Comparison of ENCODE assay signal across 8 mouse cellular contexts in the genomic region with DNA sequence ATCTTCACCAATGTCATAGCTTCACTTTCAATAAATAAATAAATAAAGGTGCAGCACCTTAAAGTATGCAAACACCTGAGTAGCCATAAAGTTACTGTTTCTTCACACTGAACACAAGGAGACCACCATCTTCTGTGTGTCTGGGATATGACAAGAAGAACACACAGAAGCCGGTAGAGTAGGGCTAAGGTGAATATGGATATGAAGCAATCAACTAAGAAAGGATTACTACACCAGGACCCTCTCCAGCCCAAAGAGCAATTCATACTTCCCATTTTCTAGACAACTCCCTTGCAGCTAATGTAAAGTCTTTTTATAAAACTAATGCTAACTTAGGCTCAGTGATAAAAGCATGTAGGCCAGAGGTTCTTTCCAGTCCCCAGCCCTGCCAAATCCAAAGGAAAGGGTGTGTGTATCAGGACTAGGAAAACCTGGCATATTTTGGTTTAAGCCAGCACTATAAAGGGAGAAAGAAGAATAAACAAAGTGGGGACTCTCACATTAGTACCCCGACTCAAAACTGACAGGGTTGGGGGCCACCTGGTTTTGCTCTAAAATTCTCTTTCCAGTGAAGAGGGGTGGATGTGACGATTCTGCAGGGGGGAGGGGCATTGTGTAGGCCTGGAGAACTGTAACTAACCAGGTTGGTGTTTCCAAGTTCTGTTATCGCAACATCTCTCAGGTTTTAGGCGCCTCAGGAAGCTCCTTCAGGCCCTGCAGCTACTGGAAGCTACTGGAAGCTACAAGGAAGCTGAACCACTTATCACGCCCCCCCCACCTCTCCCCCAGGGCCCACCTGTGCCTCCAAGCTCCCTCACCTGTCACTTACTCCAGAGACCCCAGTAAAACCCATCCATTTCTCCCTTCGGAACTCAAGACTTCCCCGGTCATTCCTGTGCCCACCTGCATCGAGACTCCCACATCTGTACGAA. TPM values are rescaled to one million over a fixed set of nuclear protein-coding genes. Genes with fewer than 3 reads are reported as not detected.
DNase-seq lines count a peak whose midpoint lies in the region; ATAC-seq and TF ChIP-seq lines count a peak whose summit lies in the region.

No protein-coding gene starts in this region.

- TF ChIP-seq POLR2A in embryonic fibroblast, embryonic 13.5 days (IDR thresholded peaks at IDR 0.05; ENCODE audit: low read depth, low read length): no peak

- H3K27ac ChIP-seq in embryonic fibroblast, embryonic 13.5 days (ENCODE audit: insufficient read depth, low read length): no peak overlapping the region
- no peak overlapping the region for H3K27ac ChIP-seq in hindbrain, embryonic 12.5 days
- H3K27ac ChIP-seq in liver, embryonic 13.5 days: peak overlapping the region; percentile 87

- WGBS in hindbrain, embryonic 12.5 days: 58% methylated on average over 10 of the region's 10 CpGs
- WGBS in liver, embryonic 13.5 days (ENCODE audit: insufficient replicate concordance): 23% methylated on average over 10 of the region's 10 CpGs

- peak; percentile 5 for DNase-seq in retina, postnatal 1 day
- no peak for DNase-seq in retina, embryonic 14.5 days (ENCODE audit: low spot score)
- peak; percentile 17 for DNase-seq in liver, embryonic 13.5 days
- peak; percentile 5 for DNase-seq in naive thymus-derived CD4-positive, alpha-beta T cell, adult 2 months (ENCODE audit: low read depth)
- no peak for DNase-seq in layer of hippocampus, adult 8-10 months (ENCODE audit: low spot score in 2 of 2)
- DNase-seq in layer of hippocampus, postnatal 25 days (ENCODE audit: extremely low spot score in 1 of 2, low spot score in 1 of 2): no peak

- TF ChIP-seq CTCF in embryonic fibroblast, embryonic 13.5 days (IDR thresholded peaks at IDR 0.05; ENCODE audit: borderline replicate concordance, insufficient read depth, low read length): no peak

- H3K9me3 ChIP-seq in hindbrain, embryonic 12.5 days (replicated peaks): no peaks in the 10 kb centered on the region
- no peaks in the 10 kb centered on the region for H3K9me3 ChIP-seq in liver, embryonic 13.5 days (replicated peaks)

- no peaks in the 10 kb centered on the region for H3K27me3 ChIP-seq in hindbrain, embryonic 12.5 days
- no peaks in the 10 kb centered on the region for H3K27me3 ChIP-seq in liver, embryonic 13.5 days

- H3K4me2 ChIP-seq in hindbrain, embryonic 12.5 days (replicated peaks): peak overlapping the region; percentile 58
- H3K4me2 ChIP-seq in liver, embryonic 13.5 days: peak overlapping the region; percentile 85

- ATAC-seq in hindbrain, embryonic 12.5 days (ENCODE audit: low FRiP score): no peak
- ATAC-seq in liver, embryonic 13.5 days (ENCODE audit: low read depth): no peak

- H3K4me1 ChIP-seq in embryonic fibroblast, embryonic 13.5 days (ENCODE audit: control insufficient read depth, insufficient read depth, low read length): no peaks in the 10 kb centered on the region
- H3K4me1 ChIP-seq in hindbrain, embryonic 12.5 days: peaks cover 16% of the 10 kb centered on the region
- peaks cover 47% of the 10 kb centered on the region for H3K4me1 ChIP-seq in liver, embryonic 13.5 days (replicated peaks)

- H3K4me3 ChIP-seq in embryonic fibroblast, embryonic 13.5 days (ENCODE audit: insufficient read depth, low read length): peak overlapping the region; percentile 61
- peak overlapping the region; percentile 62 for H3K4me3 ChIP-seq in hindbrain, embryonic 12.5 days
- peak overlapping the region; percentile 83 for H3K4me3 ChIP-seq in liver, embryonic 13.5 days (replicated peaks)

- peaks cover 15% of the 10 kb centered on the region for H3K36me3 ChIP-seq in hindbrain, embryonic 12.5 days
- peaks cover 18% of the 10 kb centered on the region for H3K36me3 ChIP-seq in liver, embryonic 13.5 days

- H3K9ac ChIP-seq in hindbrain, embryonic 12.5 days: peak overlapping the region; percentile 70
- peak overlapping the region; percentile 85 for H3K9ac ChIP-seq in liver, embryonic 13.5 days

RNA-seq across cellular contexts. Expression of gene Abcc5, which starts 1.2 kb away (rescaled TPM):
- polyA plus RNA-seq in embryonic fibroblast, embryonic 13.5 days (2011; ENCODE audit: insufficient read length, low read depth, missing spikeins): 74.8 and 76.8 TPM in 2 replicates
- 139 and 143 TPM in 2 replicates for polyA plus RNA-seq in hindbrain, embryonic 12.5 days (2016; fragmentation: Nextera tagmentation; extraction: Ambion mirVana)
- polyA plus RNA-seq in liver, embryonic 13.5 days (2015; fragmentation: Nextera tagmentation; extraction: Ambion mirVana): 16.0 and 17.8 TPM in 2 replicates
- 100 to 1,000 TPM; 202 to 301 (median 225) TPM for total RNA-seq in layer of hippocampus, adult 8-10 months (2022)
- total RNA-seq in layer of hippocampus, postnatal 25 days (2021): 100 to 1,000 TPM; 168 to 224 TPM

Comparison
In these comparisons a context has a peak if more than half of its experiments do, and no peak if none do; other contexts are left out.
1. DNase-seq: peak in retina, postnatal 1 day (single experiment), liver, embryonic 13.5 days (single experiment) and naive thymus-derived CD4-positive, alpha-beta T cell, adult 2 months (single experiment); none in retina, embryonic 14.5 days (single experiment), layer of hippocampus, adult 8-10 months (0 of 2) and layer of hippocampus, postnatal 25 days (0 of 2).
2. Peak in every context shown above with its lines, with median percentiles within 50 percentile points of each other: H3K4me3 ChIP-seq.